Mouse (Mus musculus) midbrain, embryonic 11.5 days (tissue): ENCODE data around the gene Plcg1. TPM values are rescaled to one million over a fixed set of nuclear protein-coding genes. Genes with fewer than 3 reads are reported as not detected.
A peak's percentile ranks its signal among the peaks of the same experiment; 100 is the strongest.

Experiments
- ATAC-seq: fragments of 200-750 bp; cut with Nextera tagmentation; 2 replicates; pipeline ENCODE4 v1.8.0; 2017; ENCODE audit warnings: moderate TSS enrichment, moderate library complexity; ENCODE audit not compliant: low FRiP score
- DNase-seq: peaks from one replicate; pipeline ENCODE4 v3.0.0; 2015; ENCODE audit warnings: low spot score; ENCODE audit errors: missing footprints
- H3K27ac ChIP-seq: fragments of 300-500 bp; sonication (generic); 2 replicates; pipeline ENCODE4 v1.5.1; 2014; ENCODE audit warnings: low read depth, low read length
- H3K27me3 ChIP-seq: fragments of 300-500 bp; sonication (generic); 2 replicates; pipeline ENCODE4 v1.6.1; 2014; ENCODE audit warnings: mild to moderate bottlenecking, low read length, moderate library complexity, mixed read lengths; ENCODE audit not compliant: control insufficient read depth, insufficient read depth
- H3K36me3 ChIP-seq: fragments of 300-500 bp; sonication (generic); 2 replicates; pipeline ENCODE4 v1.6.1; 2014; ENCODE audit warnings: mild to moderate bottlenecking, low read length, moderate library complexity, mixed read lengths; ENCODE audit not compliant: control insufficient read depth, insufficient read depth
- H3K4me1 ChIP-seq: fragments of 300-500 bp; sonication (generic); 2 replicates; pipeline ENCODE4 v1.6.1; 2014; ENCODE audit warnings: low read length; ENCODE audit not compliant: control insufficient read depth, insufficient read depth
- H3K4me2 ChIP-seq: fragments of 300-500 bp; sonication (generic); 2 replicates; pipeline ENCODE4 v1.6.1; 2014; ENCODE audit warnings: mild to moderate bottlenecking, moderate library complexity
- H3K4me3 ChIP-seq: fragments of 300-500 bp; sonication (generic); 2 replicates; pipeline ENCODE4 v1.5.1; 2014; ENCODE audit warnings: low read depth, low read length
- H3K9ac ChIP-seq: fragments of 300-500 bp; sonication (generic); 2 replicates; pipeline ENCODE4 v1.6.1; 2014; ENCODE audit warnings: low read length
- H3K9me3 ChIP-seq: fragments of 300-500 bp; sonication (generic); 2 replicates; pipeline ENCODE4 v1.6.1; 2016; ENCODE audit warnings: low read length; ENCODE audit not compliant: control insufficient read depth
- WGBS: fragments of 180-500 bp; shearing (Covaris S2); extraction: QIAGEN DNeasy Blood & Tissue Kit; methylation state at CpG from one replicate; pipeline ENCODE4 v1.1.7; 2014; 5-methylcytosine and 5-hydroxymethylcytosine counted together
- polyA plus RNA-seq: library from polyadenylated mRNA; unstranded; fragments of >200 nt; fragmentation: Nextera tagmentation; extraction: Ambion mirVana; gene quantifications from 2 replicates; pipeline ENCODE4 v1.2.1, GENCODE M21; 2014

Gene Plcg1
- polyA plus RNA-seq, 1 experiment from 2014 or later, result 64.0 TPM

GRCm38 (mm10) chr2:160723613-160724375 lies 7.3 kb upstream of the Plcg1 start:
- Histone ChIP-seq H3K27ac (no peak overlapping the region), H3K36me3 (peaks cover 12% of the 10 kb centered on the region), H3K9ac (no peak overlapping the region), H3K4me2 (no peak overlapping the region), H3K9me3 (no peaks in the 10 kb centered on the region), H3K27me3 (no peaks in the 10 kb centered on the region), H3K4me1 (no peaks in the 10 kb centered on the region), H3K4me3 (no peak overlapping the region)
- peak; percentile 76 for DNase-seq
- whole genome bisulfite sequencing, result 94% methylated on average over 4 of the region's 4 CpGs
- no peak for ATAC-seq

DNA sequence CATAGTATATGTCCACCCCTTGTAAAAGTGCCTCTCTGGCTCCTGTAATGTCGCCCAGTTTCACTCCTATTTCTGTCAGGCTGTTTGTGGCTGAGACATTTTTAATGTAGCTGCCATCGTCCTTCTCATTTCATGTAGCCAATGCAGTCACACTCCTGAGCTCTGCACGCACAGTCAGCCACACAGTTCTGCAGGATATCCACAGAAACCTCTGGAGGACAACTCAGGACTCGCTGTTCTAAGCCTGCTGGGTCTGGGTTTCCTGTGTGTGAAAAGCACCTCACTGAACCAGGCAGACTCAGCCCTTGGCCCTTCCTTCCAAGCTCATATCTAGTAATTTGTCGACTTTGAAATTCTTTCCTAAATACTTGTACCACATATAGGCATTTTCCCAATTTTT lies 6.6 kb upstream of the Plcg1 start:
- Histone ChIP-seq H3K9me3 (no peaks in the 10 kb centered on the region), H3K4me3 (no peak overlapping the region), H3K4me1 (no peaks in the 10 kb centered on the region), H3K4me2 (no peak overlapping the region), H3K27me3 (no peaks in the 10 kb centered on the region), H3K36me3 (peaks cover 12% of the 10 kb centered on the region), H3K27ac (no peak overlapping the region), H3K9ac (no peak overlapping the region)
- DNase-seq, result peak; percentile 76
- no peak for ATAC-seq
- WGBS, result 94% methylated on average over 5 of the region's 5 CpGs

GRCm38 (mm10) chr2:160725877-160726864 lies 4.9 kb upstream of the Plcg1 start:
- Histone ChIP-seq H3K9ac (no peak overlapping the region), H3K9me3 (no peaks in the 10 kb centered on the region), H3K4me2 (no peak overlapping the region), H3K4me3 (no peak overlapping the region), H3K4me1 (peaks cover 2% of the 10 kb centered on the region; the same call in 1 of the 2 replicates), H3K36me3 (peaks cover 6% of the 10 kb centered on the region; the same call in 1 of the 2 replicates), H3K27ac (no peak overlapping the region), H3K27me3 (peaks cover 2% of the 10 kb centered on the region; the same call in 1 of the 2 replicates)
- 83% methylated on average over 6 of the region's 6 CpGs for WGBS
- no peak for DNase-seq
- ATAC-seq, result no peak

GRCm38 (mm10) chr2:160728972-160729371 lies 2.1 kb upstream of the Plcg1 start:
- no peak overlapping the region for H3K4me2 ChIP-seq
- peaks cover 20% of the 10 kb centered on the region for H3K4me1 ChIP-seq
- H3K9me3 ChIP-seq, result no peaks in the 10 kb centered on the region
- WGBS, result 87% methylated on average over 3 of the region's 3 CpGs
- no peak overlapping the region for H3K9ac ChIP-seq
- peaks cover 2% of the 10 kb centered on the region; the same call in 1 of the 2 replicates for H3K27me3 ChIP-seq
- H3K27ac ChIP-seq, result no peak overlapping the region
- no peak for DNase-seq
- no peak for ATAC-seq
- no peak overlapping the region for H3K4me3 ChIP-seq
- H3K36me3 ChIP-seq, result no peaks in the 10 kb centered on the region

GRCm38 (mm10) chr2:160729436-160729835 lies 1.7 kb upstream of the Plcg1 start:
- 92% methylated on average over 2 of the region's 2 CpGs for WGBS
- ATAC-seq (no peak), DNase-seq (no peak)
- Histone ChIP-seq H3K27ac (no peak overlapping the region), H3K9ac (no peak overlapping the region), H3K36me3 (no peaks in the 10 kb centered on the region), H3K4me3 (no peak overlapping the region), H3K27me3 (peaks cover 2% of the 10 kb centered on the region; the same call in 1 of the 2 replicates), H3K4me1 (peaks cover 22% of the 10 kb centered on the region), H3K4me2 (no peak overlapping the region), H3K9me3 (no peaks in the 10 kb centered on the region)

- peak; percentile 91 for DNase-seq
- ATAC-seq, result no peak
- peaks cover 22% of the 10 kb centered on the region for H3K4me1 ChIP-seq
- H3K9ac ChIP-seq, result peak overlapping the region; percentile 99
- 38% methylated on average over 17 of the region's 17 CpGs for WGBS
- H3K4me3 ChIP-seq, result peak overlapping the region; percentile 89
- H3K4me2 ChIP-seq, result peak overlapping the region; percentile 91
- H3K9me3 ChIP-seq, result no peaks in the 10 kb centered on the region
- no peaks in the 10 kb centered on the region for H3K36me3 ChIP-seq
- no peak overlapping the region for H3K27ac ChIP-seq
- peaks cover 2% of the 10 kb centered on the region; the same call in 1 of the 2 replicates for H3K27me3 ChIP-seq
Measured at GRCm38 (mm10) chr2:160729851-160730796, 976 bp upstream of the Plcg1 start.

GRCm38 (mm10) chr2:160730797-160731116 lies 343 bp upstream of the Plcg1 start:
- Histone ChIP-seq H3K27ac (peak overlapping the region; percentile 96; the same call in 1 of the 2 replicates), H3K4me1 (peaks cover 22% of the 10 kb centered on the region)

DNA sequence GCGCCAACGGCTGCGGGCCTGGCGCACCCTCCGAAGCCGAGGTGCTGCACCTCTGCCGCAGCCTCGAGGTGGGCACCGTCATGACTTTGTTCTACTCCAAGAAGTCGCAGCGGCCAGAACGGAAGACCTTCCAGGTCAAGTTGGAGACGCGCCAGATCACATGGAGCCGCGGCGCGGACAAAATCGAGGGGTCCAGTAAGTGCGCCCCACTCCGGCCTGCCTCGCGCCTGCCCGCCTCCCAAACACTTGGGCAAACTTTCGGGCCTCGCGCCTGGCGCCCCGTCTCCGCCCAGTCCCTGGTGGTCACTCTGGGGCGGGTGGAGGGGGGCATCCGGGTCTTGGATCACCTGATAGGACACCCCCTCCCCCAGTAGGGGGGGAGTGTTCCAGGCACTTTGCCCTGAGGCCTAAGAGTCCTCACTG lies 750 bp downstream of the Plcg1 start:
- Histone ChIP-seq H3K9me3 (no peaks in the 10 kb centered on the region), H3K4me3 (peak overlapping the region; percentile 89), H3K27ac (peak overlapping the region; percentile 96; the same call in 1 of the 2 replicates), H3K4me1 (peaks cover 22% of the 10 kb centered on the region), H3K36me3 (no peaks in the 10 kb centered on the region), H3K9ac (peak overlapping the region; percentile 99), H3K4me2 (peak overlapping the region; percentile 91), H3K27me3 (peaks cover 2% of the 10 kb centered on the region; the same call in 1 of the 2 replicates)
- WGBS, result under 1% methylated on average over 32 of the region's 32 CpGs
- DNase-seq (peak; percentile 94), ATAC-seq (peak; percentile 30)

More at GRCm38 (mm10) chr2:160730797-160731116, 343 bp upstream of the Plcg1 start:
- DNase-seq, result no peak
- H3K27me3 ChIP-seq, result peaks cover 2% of the 10 kb centered on the region; the same call in 1 of the 2 replicates
- peak overlapping the region; percentile 99 for H3K9ac ChIP-seq
- no peaks in the 10 kb centered on the region for H3K36me3 ChIP-seq
- no peaks in the 10 kb centered on the region for H3K9me3 ChIP-seq
- 8% methylated on average over 19 of the region's 19 CpGs for WGBS
- peak overlapping the region; percentile 91 for H3K4me2 ChIP-seq
- H3K4me3 ChIP-seq, result peak overlapping the region; percentile 89
- no peak for ATAC-seq
